Mouse (Mus musculus) liver, postnatal 0 days (tissue): ENCODE results near the gene Gm10256.
"Not testable (repeated sequence)": the region's sequence is repeated elsewhere in the genome, so short reads cannot be mapped to it uniquely, and the experiment has no call there.

Experiments used
- CTCF ChIP-seq: sonication (generic); IDR thresholded peaks from 2 replicates; pipeline ENCODE4 v1.5.1; 2016; ENCODE audit warnings: antibody characterized with exemption, low read depth
- EP300 ChIP-seq: IDR thresholded peaks from 2 replicates; pipeline ENCODE4 v1.6.1; 2016; ENCODE audit warnings: antibody characterized with exemption, low read depth, mild to moderate bottlenecking

DNA sequence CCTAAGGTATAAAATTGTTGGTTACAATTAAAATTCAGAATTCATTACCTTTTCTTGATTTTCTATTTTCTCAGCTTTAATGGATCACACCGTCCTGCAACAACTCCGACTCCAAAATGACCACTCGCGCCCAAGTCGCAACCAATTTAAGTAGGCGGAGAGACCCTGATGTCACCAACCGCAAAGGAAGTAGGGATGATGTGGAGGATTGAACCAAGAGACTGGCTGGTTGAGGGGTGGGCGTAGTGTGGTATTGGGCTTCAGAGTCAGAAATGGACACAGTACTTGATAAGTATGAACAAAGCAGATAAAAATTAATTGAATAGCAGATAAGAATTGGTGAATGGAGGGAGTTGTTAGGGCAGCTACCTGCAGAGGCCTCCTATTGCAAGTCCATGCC is 34.4 kb upstream of the Gm10256 start, which contains the start of gene Gm4064:
- TF ChIP-seq CTCF, EP300: not testable (repeated sequence)
